12 mouse cellular contexts compared by ENCODE assay signal in the genomic region with DNA sequence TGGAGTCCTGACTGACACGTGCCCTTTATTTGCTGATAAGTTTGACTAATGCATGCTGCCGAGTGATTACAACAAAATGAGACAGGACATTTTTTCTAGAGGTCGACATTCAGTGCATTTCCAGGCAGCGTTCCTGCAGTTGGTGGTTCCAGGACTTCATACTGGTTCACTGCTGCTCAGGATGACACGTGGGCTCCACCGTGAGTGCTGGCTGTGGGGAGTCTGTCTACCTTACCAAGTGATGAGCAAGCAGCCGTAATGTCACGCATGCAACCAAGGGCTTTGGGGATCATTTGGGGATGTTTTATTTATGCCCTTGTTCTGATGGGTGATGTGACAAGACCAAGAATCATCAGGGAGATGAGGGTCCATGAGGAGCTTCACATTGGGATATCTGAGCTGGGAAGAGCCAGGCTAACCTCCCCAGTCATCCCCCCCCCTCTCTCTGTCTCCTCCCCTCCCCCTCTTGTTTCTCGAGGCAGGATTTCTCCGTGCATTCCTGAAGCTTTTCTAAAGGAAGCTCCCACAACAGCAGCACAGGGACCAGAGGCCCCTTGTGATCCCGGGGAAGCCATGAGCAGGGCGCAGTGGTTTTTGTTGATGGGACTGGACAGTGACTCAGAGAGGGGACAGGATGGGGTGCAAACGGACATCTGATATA.
DNase-seq lines count a peak whose midpoint lies in the region; ATAC-seq lines count a peak whose summit lies in the region.
"Had no signal": no experiment of that assay in that cellular context is flagged by ENCODE, and none has a peak within 500 bp of the region (broad histone marks: within the 10 kb centered on the region; RNA-seq: fewer than 3 reads in every experiment).

No protein-coding gene starts in this region.

- intact Hi-C loops in left cerebral cortex, postnatal 10 days (cut with DNase I) = no loop called here

- 53% methylated on average over 13 of the region's 13 CpGs for WGBS in forebrain, embryonic 12.5 days
- WGBS in hindbrain, embryonic 13.5 days = 36% methylated on average over 13 of the region's 13 CpGs
- 49% methylated on average over 13 of the region's 13 CpGs for WGBS in neural tube, embryonic 13.5 days

- H3K4me2 ChIP-seq in forebrain, embryonic 12.5 days = no peak overlapping the region
- no peak overlapping the region for H3K4me2 ChIP-seq in hindbrain, embryonic 13.5 days
- no peak overlapping the region for H3K4me2 ChIP-seq in neural tube, embryonic 13.5 days

- peak; percentile 44 for DNase-seq in left cerebral cortex, adult 11 months (ENCODE audit: low spot score)
- DNase-seq in left cerebral cortex, postnatal 10 days (ENCODE audit: extremely low spot score in 1 of 2, low spot score in 2 of 2) = no peak
- DNase-seq in yolk sac, embryonic 10.5 days (ENCODE audit: low spot score) = no peak
- DNase-seq in gastrocnemius, postnatal 10 days = no peak
- DNase-seq: cerebellum, adult 11 months; heart, postnatal 10 days; thymus, postnatal 36 days had no signal

- peaks cover 54% of the 10 kb centered on the region for H3K36me3 ChIP-seq in forebrain, embryonic 12.5 days (replicated peaks)
- H3K36me3 ChIP-seq in hindbrain, embryonic 13.5 days = peaks cover 48% of the 10 kb centered on the region
- H3K36me3 ChIP-seq in neural tube, embryonic 13.5 days = peaks cover 62% of the 10 kb centered on the region

- no peak overlapping the region for H3K4me3 ChIP-seq in forebrain, embryonic 12.5 days (replicated peaks)
- H3K4me3 ChIP-seq in hindbrain, embryonic 13.5 days = no peak overlapping the region
- no peak overlapping the region for H3K4me3 ChIP-seq in neural tube, embryonic 13.5 days

- H3K27ac ChIP-seq in forebrain, embryonic 12.5 days = peak overlapping the region; percentile 73
- peak overlapping the region; percentile 80 for H3K27ac ChIP-seq in hindbrain, embryonic 13.5 days
- H3K27ac ChIP-seq in neural tube, embryonic 13.5 days (replicated peaks) = peak overlapping the region; percentile 70
- H3K27ac ChIP-seq: macrophage had no signal

- no peak overlapping the region for H3K9ac ChIP-seq in forebrain, embryonic 12.5 days
- peak overlapping the region; percentile 40 for H3K9ac ChIP-seq in hindbrain, embryonic 13.5 days
- no peak overlapping the region for H3K9ac ChIP-seq in neural tube, embryonic 13.5 days

- ATAC-seq in forebrain, embryonic 12.5 days (ENCODE audit: low FRiP score) = no peak
- 0 out of 2 replicates have a peak, but pooled peaks have one; percentile 13 for ATAC-seq in hindbrain, embryonic 13.5 days (ENCODE audit: low FRiP score)
- ATAC-seq in neural tube, embryonic 13.5 days (ENCODE audit: low read depth) = 0 out of 2 replicates have a peak, but pooled peaks have one; percentile 11
- ATAC-seq in megakaryocyte progenitor cell, adult 5-6 weeks (replicated peaks; ENCODE audit: poor library complexity) = no peak

- H3K9me3 ChIP-seq in forebrain, embryonic 12.5 days = no peaks in the 10 kb centered on the region
- H3K9me3 ChIP-seq in hindbrain, embryonic 13.5 days = no peaks in the 10 kb centered on the region
- no peaks in the 10 kb centered on the region for H3K9me3 ChIP-seq in neural tube, embryonic 13.5 days

- no peaks in the 10 kb centered on the region for H3K27me3 ChIP-seq in forebrain, embryonic 12.5 days
- no peaks in the 10 kb centered on the region for H3K27me3 ChIP-seq in hindbrain, embryonic 13.5 days
- no peaks in the 10 kb centered on the region for H3K27me3 ChIP-seq in neural tube, embryonic 13.5 days

- H3K4me1 ChIP-seq in forebrain, embryonic 12.5 days = peaks cover 32% of the 10 kb centered on the region
- peaks cover 49% of the 10 kb centered on the region for H3K4me1 ChIP-seq in hindbrain, embryonic 13.5 days (replicated peaks)
- H3K4me1 ChIP-seq in neural tube, embryonic 13.5 days (replicated peaks) = peaks cover 35% of the 10 kb centered on the region

Comparison
In these comparisons a context has a peak if more than half of its experiments do, and no peak if none do; other contexts are left out.
1. ATAC-seq: peak in hindbrain, embryonic 13.5 days (single experiment) and neural tube, embryonic 13.5 days (single experiment); none in forebrain, embryonic 12.5 days (single experiment) and megakaryocyte progenitor cell, adult 5-6 weeks (single experiment).
2. Peak in every context shown above with its lines, with median percentiles within 50 percentile points of each other: H3K27ac ChIP-seq.